Mouse (Mus musculus) testis, postnatal 10 days (tissue): ENCODE results near the gene Sigirr.

ENCODE experiments used
- DNase-seq: peaks from one replicate; pipeline ENCODE4 v3.0.0; 2021; ENCODE audit warnings: low spot score

The Sigirr gene

DNA sequence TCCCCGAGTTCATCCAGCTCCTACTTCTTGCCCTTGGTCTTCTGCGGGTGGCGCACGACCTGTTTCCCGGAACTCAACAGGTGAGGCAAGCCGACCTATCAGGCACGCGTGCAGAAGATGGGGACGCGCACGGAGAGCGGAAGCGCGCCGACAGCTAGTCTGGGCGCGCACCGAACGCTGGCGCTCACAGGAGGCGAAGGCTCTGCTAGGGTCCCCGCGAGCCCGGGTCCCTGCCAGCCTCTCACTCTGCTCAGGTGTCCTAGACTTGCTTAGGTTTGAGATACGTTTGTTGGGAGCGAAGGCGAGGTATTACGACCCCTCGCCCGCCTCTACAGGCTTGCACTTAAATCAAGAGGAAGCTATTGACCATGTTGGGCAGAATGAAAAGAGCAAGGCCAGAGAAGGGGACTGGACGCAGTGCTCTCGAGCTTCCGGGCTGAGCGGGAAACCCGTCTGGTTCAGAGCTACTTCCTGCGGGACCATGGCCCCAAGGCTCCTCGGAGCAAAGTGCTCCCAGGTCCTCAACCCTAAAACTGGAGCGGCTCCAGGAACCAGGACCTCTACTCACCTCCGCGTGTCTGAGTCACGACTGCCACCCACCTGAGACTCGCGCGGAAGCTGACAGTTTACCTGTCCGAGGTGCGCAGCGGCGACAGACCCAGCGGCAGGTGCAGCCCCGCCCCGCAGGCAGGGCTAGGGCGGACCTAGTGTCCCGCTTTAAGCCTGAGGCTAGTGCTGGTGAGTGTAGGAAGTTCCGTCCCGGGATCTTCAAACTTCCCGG is at the start of gene Sigirr:
Gene Sigirr, minus strand, starts transcription at position 662 of the 781 bp plus-strand sequence.
- DNase-seq = no peak

DNA sequence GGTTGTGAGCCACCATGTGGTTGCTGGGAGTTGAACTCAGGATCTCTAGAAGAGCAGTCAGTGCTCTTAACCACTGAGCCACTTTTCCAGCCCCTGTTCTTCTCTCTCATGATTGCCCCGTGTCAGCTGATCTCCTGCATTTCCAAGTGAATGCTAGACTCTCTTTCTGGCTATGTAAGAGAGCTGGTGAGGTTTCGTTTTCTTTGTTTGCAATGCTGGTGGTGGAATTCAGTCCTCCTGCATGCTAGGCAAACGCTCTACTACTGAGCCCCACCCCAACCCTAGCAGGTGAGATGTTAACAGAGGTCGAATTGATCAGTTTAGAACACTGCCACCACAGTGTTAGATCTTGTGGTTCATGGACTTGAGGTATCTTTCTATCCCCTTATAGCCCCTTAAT is 48.3 kb upstream of the Sigirr start:
- no peak for DNase-seq

DNA sequence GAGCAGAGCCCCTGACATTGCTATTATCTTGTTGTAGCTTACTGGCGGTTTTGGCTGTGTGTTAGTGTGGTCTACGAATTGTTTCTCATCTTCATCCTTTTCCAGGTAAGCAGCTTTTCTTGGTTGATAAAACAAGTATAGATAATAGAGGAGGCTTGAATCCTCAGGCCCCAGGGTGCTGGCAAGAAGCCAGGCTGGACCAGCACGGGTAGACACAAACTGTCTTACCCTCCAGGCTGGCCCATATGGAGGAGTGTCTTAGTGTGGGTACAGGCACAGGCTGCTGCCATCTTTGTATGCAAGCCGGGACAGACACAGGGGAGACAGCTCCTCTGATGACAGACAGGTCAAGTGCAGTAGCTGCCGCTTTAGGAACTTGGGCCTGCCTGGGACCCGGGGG is 46.7 kb upstream of the Sigirr start:
- DNase-seq = peak; percentile 64

DNA sequence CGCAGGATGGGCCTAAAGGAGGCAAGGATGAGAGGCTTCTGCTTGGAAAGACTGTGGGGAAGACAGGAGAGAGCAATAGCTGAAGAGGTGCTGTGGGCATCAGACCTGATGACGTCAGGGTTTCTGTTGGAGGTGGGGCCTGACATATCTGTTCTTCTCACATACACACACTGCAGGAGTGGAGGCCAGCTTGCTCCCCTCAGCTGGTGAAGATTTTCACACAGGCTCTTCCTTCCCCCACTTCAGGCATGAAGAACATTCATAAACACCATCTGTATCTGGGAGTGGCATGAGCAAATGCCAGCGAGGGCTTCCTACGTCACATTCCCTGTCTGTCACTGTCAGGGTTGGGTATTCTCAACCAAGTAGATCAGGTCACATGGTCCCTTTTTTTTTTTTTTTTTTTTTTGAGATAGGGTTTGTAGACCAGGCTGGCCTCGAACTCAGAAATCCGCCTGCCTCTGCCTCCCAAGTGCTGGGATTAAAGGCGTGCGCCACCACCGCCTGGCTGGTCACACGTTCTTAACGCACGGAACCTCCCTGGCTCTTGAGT is 45.7 kb upstream of the Sigirr start:
- DNase-seq = no peak

DNA sequence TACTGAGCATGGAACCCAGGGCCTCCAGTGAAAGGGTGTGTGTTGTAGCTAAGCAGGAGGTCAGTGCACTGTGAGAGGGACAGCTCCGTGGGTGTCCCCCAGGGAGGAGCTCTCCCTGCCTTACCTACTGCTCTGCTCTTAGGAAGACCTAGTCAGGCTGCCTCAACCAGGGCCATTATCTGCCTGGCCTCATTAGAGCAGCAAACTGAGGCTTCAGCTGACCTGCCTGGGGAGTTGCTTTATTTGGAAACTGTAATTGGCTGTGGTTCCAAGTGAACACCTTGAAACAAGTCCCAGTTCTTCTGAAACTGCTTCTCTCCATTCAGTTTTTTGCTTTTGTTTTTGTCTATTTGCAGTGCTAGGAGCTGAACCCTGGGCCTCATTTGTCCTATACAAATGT is 45.0 kb upstream of the Sigirr start:
- DNase-seq = no peak

DNA sequence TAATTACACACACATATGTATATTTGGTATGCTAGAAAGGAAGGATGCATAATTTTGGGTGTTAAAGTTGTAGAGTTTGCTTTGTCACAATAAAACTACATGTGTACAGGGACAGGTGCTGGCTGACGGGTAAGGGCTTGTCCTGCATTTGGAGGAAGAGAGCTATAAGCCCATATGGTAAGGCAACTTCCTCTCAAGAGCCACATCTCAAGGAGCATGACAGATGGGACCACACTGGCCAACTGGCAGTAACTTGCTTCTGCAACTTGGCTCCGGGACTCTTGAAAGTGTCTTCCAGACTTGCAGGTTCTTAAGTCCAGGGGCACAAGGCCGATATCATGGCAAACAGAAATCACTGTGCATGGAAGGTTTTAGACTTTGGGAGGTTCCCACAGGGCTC is 44.3 kb upstream of the Sigirr start:
- DNase-seq = no peak

DNA sequence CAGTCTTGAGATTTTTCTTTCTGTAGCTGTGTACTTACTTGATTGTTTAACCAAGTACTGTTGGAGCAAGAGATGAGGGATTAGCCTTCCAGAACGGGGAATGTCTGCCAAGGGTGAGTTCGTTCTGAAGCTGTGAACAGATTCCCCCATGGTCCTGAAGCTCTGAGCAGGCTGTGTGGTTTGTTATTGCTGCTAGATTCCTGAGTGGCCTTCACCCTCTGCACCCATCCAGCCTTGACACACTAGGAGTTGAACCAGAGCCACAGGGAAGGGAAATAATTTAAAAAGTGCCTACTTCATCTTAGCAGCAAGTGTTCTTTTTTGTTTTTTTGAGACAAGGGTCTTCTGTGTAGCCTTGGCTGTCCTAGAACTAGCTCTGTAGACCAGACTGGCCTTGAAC is 43.5 kb upstream of the Sigirr start:
- DNase-seq = no peak

DNA sequence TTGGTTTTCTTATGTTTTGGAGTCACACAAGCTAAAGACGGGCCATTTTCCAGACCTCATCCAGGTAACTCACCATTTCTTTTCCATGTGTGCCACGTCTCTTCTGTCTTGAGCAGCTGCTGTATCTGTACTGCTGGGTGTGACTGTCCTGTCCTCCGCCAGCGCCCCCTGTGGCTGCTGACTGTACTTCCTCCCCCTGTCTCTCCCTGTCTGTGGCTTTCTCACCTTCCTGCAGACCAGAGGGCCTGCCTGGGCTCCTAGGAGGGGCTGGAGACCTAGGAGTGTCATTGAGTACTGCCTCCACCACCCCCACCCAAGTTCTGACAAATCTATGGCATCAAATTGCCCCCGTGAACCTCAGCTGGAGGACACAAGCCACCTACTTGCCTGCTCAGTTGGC is 42.7 kb upstream of the Sigirr start:
- DNase-seq = peak; percentile 82

DNA sequence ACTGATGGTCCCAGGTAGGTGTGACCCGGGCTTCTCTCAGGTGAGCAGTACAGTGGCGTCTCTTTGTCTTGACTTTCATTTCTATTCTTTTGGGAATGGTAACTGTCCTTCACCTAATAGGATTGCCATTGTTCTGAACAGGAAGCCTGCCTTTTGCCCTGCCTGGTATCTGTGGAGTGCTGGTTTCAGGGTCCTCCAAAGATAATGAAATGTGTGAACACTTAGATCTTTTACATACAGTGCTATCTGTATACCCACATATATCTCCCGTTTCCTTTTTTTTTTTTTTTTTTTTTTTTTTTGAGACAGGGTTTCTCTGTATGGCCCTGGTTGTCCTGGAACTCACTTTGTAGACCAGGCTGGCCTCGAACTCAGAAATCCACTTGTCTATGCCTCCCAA is 41.0 kb upstream of the Sigirr start:
- no peak for DNase-seq

DNA sequence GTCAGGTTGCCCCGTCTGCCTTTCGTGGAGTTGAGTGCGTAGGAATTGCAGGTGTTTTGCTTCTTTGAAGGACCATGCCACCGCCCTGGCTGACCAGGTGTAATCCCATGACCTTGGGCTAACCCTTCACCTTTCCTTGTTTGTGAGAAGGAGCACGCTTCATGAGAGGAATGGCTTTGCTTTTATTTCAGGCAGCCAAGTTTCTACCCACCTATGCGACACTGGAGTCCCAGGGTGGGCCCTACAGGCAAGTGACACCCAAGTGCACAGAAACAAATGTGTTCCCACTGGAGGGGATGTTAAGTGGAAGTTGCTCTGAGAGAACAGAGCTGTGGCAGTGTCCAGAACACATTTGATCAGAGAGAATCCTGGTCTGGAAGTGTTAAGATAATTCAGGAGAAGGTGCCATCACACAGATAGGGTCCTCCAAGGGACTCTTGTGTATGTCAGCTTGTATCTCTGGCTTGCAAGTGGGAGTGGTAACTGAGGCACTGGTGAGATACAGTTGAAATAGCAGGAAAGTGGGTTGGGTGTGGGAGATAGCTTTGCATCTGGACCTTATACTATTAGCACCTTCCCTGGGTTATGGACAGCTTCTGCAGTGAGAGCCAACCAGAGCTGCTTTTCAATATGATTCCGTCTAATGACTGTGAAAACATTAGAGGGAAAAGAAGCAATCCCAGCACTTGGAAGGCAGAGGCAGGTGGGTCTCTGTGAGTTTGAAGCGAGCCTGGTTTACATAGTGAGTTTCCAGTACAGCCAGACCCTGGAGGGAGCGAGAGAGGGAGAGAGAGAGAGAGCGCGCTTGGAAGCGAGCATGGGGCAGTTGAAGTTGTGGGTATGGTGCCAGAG is 31.8 kb upstream of the Sigirr start:
- no peak for DNase-seq

DNA sequence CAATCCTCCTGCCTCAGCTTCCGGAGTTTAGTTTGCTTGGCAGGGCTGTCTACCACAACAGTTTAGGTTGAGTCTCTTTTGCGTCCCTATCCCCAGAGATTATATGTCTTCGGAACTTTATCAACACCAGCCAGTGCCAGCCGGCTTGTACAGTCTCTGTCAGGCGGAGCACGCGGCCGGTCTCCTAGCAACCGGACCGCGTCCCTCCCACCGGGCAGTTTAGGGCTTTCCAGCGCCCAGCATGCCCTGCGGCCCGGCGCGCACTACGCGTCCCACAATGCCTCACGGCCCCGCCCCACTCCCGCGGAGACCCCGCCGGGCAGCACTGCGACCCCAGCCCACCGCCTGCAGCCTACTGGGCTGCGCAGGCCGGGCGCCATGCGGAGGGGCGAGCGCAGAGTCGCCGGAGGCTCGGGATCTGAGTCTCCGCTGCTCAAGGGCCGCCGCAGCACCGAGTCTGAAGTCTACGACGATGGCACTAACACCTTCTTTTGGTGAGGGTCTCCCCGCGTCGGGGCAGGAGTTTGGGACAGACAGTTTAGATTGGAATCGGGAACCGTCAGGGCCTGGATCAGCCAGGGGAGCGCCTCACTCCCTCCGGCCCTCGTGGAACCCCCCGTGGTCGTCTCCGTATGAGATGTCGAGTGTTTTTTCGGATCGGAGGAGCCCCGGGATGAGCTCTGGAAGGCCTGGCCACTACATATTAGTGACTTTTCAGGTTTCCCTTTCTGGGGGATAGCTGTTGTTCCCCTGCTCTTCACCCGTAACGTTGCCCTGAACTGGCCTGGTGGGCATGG is 30.9 kb upstream of the Sigirr start:
- DNase-seq = peak; percentile 92

DNA sequence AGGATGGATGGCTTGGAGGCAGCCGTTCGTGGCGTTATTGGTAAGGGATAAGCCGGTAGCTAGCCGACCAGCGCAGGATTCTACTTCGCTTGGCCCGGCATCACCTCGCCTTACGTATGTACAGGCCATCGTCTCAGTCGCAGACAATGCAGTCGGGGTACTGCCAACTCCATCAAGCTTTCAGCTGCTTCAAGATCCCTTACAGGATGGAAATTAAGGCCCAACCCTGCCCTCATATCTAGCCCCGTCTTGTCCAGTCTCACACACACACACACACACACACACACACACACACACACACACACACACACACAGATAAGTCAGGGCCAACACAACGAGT is 23.1 kb upstream of the Sigirr start:
- DNase-seq = no peak

DNA sequence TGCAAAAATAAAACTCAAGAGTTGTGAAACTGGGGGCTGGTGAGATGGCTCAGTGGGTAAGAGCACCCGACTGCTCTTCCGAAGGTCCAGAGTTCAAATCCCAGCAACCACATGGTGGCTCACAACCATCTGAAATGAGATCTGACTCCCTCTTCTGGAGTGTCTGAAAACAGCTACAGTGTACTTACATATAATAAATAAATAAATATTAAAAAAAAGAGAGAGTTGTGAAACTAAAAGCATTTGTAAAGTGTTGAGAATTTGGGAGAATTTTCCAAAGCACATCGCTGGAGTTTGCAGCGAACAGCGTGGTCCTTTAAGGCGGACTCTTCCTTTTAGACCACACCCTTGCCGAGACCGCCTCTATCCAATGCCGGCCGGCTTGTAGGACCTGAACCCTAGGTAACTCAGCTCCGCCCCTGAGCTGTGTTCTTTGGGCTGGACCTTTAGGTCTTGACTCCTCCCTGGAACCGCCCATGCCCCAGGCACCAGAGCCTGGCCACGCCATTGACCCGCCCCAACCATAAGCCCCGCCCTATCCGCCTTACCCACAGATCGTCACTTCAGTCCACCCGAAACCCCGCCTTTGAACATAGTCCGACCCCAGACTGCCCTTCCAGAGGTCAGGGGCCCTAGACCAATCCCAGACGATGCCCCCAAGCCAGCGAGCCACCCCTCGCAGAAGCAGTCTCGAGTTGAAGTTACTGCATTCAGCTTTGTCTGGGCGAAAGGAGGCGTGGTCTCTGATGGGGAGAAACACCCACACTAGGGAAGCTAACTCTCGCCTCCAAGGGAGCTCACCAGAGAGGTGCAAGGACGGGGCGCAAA is 22.5 kb upstream of the Sigirr start:
- DNase-seq = peak; percentile 96

DNA sequence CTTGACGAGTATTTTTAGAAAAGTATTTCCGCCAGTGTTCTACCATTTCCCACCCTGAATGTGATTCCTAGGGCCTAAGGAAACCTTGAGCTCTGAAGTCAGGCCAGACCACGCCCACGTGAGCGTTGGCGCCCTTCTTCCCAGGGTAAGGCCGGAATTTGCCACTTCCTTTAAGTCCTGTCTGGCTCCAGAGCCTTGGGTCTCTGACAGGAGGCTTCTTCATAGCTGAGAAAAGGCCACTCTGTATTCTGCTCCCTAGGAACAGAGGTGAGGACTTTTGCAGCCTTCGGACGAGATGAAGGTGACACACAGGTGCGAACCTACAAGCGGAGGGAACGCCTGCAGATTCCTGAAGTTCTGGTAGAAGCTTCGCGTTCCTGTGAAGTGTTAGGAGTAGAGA is 21.9 kb upstream of the Sigirr start, which contains the start of gene Ptdss2:
Gene Ptdss2, plus strand, starts transcription at position 138 of the 400 bp plus-strand sequence.
- peak; percentile 54 for DNase-seq

DNA sequence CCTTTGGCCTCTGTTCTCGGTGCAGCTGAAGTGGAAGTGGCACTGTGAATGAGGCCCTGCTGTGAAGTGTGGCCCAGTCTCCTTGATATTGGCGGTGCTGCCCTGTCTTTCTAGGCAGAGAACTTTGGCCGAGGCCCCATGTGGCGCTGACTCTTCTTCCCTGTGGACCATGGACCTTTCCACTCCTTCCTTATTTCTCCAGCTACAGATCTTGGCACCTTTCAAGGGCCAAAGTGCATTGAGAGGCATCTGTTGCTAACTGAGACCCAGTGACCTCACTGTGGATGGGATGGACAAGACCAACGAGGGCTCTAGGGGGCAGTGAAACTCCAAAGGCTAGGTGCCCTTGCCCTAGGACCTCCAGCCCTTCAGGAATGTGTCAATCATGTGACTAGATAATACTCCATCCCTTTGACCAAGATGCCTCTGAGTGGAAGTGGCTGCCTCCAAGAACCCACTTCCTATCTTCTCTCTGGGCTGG is 20.7 kb upstream of the Sigirr start:
- no peak for DNase-seq

DNA sequence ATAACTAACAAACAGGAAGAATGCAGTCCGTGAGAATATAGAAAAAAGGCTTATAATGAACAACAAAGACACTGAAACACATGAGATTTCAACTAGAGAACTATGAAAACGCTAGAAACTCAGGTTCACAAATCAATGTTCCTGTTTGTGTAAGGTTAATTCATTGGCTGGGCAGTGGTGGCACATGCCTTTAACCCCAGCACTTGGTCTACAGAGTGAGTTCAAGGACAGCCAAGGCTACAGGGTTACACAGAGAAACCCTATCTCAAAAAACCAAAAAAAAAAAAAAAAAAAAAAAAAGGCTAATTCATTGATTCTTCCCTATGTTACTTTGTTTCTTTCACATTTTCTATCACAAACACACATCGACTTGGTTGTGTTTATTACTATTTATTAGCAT is 20.2 kb upstream of the Sigirr start:
- no peak for DNase-seq

DNA sequence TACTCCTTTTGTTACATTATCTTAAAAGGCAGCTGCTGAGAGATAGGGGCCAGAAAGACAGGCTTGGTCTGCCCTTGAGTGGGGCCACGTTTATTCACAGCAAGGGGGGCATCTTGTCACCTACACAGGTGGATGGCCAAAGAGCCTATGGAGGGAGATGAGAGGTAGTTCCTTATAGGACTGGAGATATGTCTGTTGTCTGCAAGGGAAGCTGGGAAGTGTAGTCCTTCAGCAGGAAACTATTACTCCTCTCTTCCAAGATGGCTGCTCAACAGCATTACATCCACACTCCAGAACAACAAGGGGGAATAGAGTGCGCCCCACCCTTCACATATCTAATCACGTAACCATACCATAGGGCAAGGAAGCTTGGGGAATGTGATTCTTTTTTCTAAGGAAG is 19.1 kb upstream of the Sigirr start:
- DNase-seq = no peak

DNA sequence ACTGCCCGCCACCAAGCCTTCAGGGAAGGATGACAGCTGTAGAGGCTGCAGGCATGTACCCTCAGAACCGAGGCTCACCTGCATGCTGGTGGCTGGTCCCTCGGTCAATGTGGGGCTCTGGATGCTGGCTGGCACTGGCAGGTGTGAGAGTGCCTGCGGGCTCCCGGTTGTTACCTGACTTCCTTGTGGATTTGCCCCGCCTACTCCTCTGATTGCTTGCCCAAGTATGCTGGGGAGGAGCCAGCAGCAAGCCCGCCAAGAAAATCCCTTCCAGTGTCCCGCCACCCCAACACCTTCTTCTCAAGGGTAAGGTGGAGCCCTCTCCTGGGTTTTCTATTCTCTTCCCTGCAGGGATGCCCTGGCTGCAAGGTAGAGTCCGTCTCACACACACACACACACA is 17.3 kb upstream of the Sigirr start, which contains the start of gene Ano9:
Gene Ano9, minus strand, starts transcription at position 171 of the 400 bp plus-strand sequence.
- no peak for DNase-seq

DNA sequence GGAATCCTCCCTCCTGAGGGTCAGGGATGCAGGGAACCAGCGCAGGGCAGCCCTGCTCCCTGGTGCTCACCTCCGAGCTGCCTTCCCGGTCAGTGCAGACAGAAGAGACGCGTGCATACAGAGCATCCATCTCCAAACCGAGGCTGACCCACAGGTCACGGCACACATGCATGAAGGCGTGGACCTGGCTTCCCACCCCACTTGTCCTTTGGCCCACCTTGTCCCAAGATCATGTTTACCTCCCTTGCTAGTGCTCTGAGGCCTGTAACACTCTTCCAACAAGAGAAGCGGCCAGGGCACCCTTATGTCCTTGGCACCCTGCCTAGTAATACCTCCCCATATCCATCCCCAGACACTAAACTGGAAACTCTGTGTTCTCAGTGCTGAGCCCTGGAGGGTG is 15.5 kb upstream of the Sigirr start:
- no peak for DNase-seq

DNA sequence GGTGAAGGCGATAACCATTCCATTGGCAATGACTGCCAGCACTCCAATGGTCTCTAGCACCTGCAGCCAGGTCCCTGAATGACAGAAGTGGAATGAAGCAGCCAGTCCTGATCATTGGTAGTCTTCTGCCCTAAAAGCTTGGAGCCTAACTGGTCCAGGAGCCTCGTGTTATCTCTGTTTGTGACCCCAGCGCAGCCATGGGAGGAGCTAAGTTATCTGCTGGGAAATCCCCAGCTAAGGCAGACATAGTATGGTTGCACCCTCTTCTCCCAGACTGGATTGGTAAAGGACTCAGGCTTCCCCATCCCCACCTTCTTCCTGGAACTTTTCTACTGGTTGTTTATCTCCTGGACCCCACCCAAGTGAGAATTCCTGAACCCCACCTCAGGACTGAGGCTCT is 2.8 kb upstream of the Sigirr start:
- DNase-seq = no peak

DNA sequence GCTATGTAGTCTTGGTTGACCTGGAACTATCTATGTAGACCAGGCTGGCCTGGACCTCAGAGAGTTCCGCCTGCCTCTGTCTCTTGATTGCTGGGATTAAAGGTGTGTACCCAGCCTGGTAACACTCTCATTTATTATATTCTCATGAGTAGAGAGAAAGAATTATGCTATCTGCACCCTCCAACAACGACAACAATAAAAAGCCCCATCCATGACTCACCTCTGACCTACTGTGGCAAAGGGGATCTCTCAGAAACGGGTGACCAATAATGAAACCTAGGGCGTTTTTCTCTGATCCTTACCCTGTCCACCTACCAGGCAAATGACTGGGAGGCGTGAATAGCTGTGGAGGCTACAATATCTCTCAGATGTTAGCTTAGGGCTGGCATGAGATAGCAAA is 3.2 kb downstream of the Sigirr start:
- no peak for DNase-seq
